Mouse (Mus musculus) gastrocnemius, postnatal 4 days (tissue): ENCODE measurements at regions not wholly inside any gene's neighbourhood (a gene's known extent, or its start where the extent isn't known, plus 50 kb on each side); places are given as distances from the start of the nearest gene placed in this dataset.
"Not testable (repeated sequence)": the region's sequence is repeated elsewhere in the genome, so short reads cannot be mapped to it uniquely, and the experiment has no call there.

Experiments used
- DNase-seq, 2 experiments: peaks; one replicate each; pipeline ENCODE4 v3.0.0; 2021 to 2022; ENCODE audit warnings: low spot score in 2 of 2, mixed read lengths in 2 of 2

- peak; percentile 32 to 65 for DNase-seq
Observed at GRCm38 (mm10) chr11:31615107-31615811, 56.4 kb downstream of the Bod1 start.

DNA sequence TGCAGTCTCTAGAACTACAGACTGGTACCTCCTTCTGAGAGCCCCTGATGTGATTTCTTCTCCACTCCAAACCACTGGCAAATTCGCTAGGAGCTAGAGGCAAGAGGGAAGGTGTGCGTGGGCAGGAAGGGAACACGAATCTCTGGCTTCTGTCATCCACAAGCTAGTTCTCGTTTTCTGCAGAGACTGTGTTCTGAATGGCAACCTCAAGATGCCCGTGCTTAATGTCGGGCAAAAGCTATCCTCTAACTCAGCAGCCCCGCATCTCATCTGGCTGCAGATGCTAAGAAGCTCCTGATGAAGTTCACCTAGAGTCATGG is 57.3 kb downstream of the Bod1 start:
- no peak for DNase-seq

- no peak for DNase-seq
Observed at GRCm38 (mm10) chr11:31613688-31614393, 57.8 kb downstream of the Bod1 start.

- no peak for DNase-seq
Observed at GRCm38 (mm10) chr11:31608458-31608857, 63.2 kb downstream of the Bod1 start.

DNA sequence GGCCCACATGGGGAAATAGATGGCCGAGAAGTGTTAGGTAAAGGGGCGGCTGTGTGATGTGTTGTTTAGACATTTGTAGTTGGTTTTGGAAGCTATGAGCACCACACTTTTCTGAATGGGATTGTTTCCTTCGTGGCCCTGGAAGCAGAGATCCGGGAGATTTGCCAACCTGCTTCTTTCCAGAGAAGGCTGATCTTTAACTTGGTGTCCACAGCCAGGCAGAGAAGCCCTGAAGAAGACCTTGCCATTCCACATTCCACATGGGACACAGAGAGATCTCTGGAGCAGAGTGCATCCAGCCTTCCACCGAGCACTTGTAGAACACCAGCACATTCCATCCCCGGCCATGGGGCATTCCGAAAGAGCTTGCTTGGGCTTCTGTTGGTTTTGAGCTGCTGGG is 70.2 kb downstream of the Bod1 start:
- no peak for DNase-seq

DNA sequence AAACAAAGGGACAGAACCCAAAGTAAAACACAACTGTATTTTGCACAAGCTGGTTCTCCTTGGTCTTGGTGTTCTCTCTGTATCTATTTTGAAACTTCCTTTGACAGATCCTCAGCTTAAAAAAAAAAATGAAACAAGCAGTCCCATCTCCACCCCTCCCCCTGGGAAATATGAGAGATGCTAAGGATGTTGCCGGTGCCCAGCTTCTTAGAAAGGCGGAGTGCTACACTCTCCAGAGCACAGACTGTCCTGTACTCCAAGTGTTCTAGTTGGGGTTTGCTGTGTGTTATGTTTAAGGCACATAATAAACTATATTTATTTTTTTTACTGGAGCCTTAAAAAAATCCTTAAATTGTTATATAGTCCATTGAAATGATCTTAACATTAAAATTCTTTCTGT is 78.1 kb downstream of the Bod1 start:
- DNase-seq, result no peak

DNA sequence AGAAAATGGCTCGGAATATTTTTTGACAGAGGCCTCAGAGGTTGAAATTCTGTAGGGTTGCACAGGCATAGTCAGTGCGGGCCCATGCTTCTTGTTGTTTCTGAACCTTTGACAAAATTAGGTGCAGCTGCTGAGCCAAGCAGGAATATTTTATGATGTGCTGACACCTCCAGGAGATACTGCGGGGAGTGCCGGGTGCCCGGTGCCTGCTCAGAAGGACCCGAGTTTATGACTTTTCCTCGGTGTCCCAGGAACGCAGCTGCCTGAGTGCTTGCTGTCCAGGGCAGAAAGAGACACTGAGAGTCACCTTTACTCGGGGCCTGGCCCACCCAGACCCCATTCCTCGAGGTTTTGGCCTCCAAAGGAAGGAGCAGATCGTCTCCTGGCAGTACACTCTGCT is 79.6 kb downstream of the Bod1 start:
- DNase-seq, result no peak

DNA sequence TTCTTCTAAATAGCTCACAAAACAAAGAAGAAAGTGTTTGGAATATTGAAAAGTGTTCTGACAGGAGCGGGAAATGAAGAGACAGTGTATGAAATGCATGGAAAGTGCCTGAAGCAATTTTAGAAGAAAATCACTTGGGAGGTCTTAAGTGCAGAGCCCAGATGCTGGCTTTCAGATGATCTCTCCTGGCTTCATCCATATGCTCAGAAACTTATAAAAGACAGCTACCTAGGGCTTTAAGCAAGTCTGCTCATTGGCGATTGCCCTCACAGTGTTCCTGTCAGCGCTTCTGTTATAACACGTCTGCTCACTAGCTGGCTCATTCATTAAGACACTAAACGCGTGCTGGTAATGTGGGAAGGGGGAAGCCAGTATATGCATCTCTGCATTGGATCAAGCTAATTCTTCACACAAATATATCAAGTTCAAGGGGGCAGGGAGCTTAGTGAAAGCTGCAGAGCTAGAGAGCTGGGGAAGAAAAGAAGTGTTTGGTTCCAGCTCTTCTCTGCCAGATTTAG is 80.6 kb downstream of the Bod1 start:
- DNase-seq, result no peak

DNA sequence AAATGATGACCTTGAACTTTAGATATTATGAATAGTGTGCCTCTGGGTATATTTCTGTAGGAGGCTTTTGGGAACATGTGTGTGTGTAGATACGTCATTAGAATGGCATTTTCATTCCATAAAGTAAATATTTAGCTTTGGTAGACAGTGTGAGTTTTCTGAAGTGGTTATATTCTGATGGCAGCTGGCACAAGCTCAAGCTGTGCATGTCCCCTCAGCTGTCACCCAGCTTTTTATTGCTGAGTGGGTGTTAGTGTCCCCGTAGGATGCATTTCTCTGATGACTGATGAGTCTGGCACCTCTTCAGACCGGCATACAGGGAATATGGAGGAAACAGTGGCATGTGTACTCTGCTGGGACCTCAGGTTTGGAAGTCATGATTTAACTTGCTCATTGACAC is 96.7 kb downstream of the Bod1 start:
- no peak for DNase-seq

GRCm38 (mm10) chr11:31564742-31565510 is 106.8 kb downstream of the Bod1 start:
- DNase-seq, result peak in 1 of 2 experiments; percentile 28

GRCm38 (mm10) chr11:31563826-31564741 is 107.6 kb downstream of the Bod1 start:
- peak in 1 of 2 experiments; percentile 25 for DNase-seq

DNA sequence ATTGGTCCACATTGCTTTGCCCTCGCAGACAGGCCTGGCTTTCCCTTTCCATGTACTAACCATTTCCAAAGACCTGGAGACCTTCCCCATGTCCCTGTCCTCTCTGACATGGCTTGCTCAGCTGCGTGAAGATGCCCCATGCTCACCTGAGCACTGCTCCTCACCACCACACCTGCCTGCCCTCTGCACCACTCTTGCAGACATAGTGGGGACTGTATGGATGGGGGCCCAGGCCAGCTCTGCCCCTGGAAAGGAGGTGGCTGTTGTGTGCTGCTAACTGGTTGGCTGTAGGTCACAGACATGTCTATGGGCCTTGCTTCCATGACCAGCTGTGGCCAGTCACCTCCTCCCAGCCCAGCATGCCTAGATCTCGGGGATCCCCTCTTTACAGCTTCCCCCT is 108.7 kb downstream of the Bod1 start:
- no peak for DNase-seq

- DNase-seq, result no peak
Observed at GRCm38 (mm10) chr11:31560775-31561174, 110.9 kb downstream of the Bod1 start.

DNA sequence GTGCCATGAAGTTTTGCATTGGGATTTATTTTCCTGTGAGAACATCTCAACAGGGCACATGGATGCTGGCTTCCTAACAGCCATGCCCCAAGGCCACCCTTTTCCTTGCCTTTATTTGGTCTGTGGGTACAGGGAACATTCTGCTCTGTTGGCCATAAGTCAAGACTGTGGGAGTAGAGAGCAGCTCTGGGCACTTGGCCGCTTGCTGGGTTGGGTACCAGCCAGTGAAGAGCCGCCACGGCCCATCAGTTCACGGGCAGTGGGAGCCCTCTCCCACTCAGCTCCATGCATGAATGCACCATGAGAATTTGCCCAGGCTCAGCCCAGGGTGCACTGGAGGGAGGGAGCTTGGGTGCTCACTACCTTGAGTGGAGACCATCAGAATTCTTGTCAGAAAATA is 116.6 kb downstream of the Bod1 start:
- no peak for DNase-seq

- DNase-seq, result no peak
Observed at GRCm38 (mm10) chr11:31551614-31552271, 119.9 kb downstream of the Bod1 start.

DNA sequence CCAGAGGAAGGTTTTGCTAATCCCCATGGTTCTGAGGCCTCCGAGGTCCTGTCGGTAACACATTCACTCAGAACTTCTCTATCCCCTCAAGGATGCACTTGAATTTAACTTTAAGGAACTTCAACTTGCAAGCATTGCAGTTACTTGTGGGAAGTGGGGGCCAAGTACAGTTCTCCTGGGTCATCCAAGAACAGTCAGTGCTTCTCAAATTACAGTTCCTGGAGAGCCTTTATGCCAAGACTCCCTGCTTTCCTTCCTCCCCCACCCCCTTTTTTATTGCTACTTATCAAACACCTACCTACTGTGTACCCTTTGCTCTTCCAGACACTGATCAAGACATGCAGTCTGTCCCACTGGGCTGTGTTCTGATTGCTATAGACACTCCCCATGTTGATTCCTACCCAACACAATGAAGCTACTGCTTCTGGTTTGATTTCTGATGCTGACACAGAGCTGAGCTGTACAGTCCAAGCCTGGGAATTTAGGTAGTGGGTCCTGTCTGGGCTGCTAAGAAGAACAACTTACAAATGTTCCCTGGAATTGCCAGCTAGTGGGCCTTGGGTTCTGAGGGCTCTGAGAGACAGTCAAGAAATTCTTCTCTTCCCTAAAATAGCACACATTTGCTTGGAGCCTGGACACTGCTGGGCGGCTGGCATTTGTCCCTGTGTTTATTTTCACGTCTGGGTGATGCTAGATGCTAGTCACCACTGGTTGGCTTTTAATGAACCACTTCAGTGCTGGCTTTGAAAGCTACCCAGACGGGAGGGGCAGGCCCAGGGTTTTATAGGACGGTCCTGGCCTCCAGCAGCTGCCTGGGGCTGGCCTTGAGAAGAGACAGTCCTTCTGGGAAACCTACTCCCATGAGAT is 120.7 kb downstream of the Bod1 start:
- DNase-seq, result peak in 1 of 2 experiments; percentile 24

DNA sequence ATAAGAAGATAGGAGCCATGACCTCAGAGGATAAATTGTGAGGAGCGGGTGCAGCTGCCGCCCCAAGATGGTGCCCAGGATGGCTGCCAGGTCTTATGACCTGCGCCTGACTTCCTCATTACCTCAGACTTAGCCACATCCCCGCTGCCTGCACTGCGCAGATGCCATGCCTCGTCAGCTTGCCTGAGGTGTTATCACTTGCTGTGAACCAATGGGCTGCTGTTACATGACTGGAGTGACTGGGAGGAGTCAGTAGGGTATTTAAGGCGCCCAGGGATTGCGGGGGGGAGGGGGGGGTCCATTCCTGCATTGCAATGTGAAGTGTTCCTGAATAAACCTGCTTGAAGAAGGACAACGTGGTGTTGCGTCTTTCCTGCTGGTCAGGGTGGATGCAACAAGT is 126.2 kb downstream of the Bod1 start:
- not testable (repeated sequence) for DNase-seq

DNA sequence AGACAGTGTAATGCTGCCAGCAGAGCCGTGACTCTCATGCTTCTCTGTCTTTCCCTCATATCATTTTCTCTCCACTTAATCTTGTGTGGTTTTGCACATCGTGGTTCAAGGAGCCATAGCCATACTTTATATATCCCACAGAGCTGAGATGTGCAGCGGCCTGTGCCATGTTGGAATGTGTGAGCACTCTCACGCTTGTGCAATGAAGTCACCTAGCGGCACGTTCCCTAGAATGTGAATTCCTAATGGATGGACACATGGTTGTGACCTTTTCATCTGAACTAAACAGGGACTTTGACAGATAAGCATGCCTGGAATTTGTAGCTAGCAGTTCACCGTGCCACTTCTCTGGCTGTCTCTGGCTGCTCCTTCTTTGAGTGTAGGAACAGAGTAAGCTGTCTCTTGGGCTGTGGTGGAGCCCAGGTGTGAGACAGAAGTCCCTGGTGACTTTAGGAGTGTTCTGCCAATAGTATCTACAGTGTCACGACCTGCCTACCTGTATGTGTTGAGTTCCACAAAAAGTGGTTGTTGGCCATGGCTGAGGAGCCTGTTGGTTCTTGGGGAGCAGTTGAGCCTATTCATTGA is 129.0 kb downstream of the Bod1 start:
- DNase-seq, result no peak

DNA sequence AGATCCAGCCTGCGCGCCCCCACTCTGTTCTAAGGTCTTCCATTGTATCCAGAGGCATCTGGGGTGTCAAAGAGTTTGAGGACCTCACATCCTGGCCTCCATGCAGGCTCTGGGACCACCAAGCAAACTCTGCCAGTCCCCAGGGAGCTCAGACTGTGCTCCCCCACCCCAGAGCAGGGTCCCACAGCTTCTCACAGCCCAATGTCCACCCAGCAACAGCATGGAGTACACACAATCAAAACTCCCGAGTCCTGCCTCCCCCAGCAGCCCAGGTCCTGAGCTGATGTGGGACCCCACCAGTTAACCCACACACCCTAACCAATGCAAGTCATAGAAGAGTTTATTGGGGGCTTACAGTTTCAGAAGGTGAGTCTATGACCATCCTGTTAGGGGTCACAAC is 130.3 kb downstream of the Bod1 start:
- DNase-seq, result no peak
